Mouse (Mus musculus) heart, postnatal 0 days (tissue): ENCODE measurements around the gene Cnst. TPM values are rescaled to one million over a fixed set of nuclear protein-coding genes. Genes with fewer than 3 reads are reported as not detected.

Experiments
- ATAC-seq: fragments of 200-750 bp; cut with Nextera tagmentation; 2 replicates; pipeline ENCODE4 v1.8.0; 2017; ENCODE audit warnings: low read depth, moderate number of reproducible peaks, moderate library complexity; ENCODE audit not compliant: insufficient read depth
- DNase-seq: peaks from one replicate; pipeline ENCODE4 v3.0.0-alpha.2; 2016; ENCODE audit warnings: low spot score
- H3K27ac ChIP-seq: fragments of 300-500 bp; sonication (generic); 2 replicates; pipeline ENCODE4 v1.5.1; 2014; ENCODE audit warnings: low read depth, mild to moderate bottlenecking
- H3K27me3 ChIP-seq: fragments of 300-500 bp; sonication (generic); 2 replicates; pipeline ENCODE4 v1.6.1; 2014; ENCODE audit warnings: low read length, mixed read lengths; ENCODE audit not compliant: control insufficient read depth, insufficient read depth
- H3K36me3 ChIP-seq: fragments of 300-500 bp; sonication (generic); replicated peaks from 2 replicates; pipeline ENCODE4 v1.6.1; 2014; ENCODE audit warnings: low read length, mixed read lengths; ENCODE audit not compliant: control insufficient read depth, insufficient read depth
- H3K4me1 ChIP-seq: fragments of 300-500 bp; sonication (generic); 2 replicates; pipeline ENCODE4 v1.6.1; 2014; ENCODE audit warnings: antibody characterized with exemption; ENCODE audit not compliant: control insufficient read depth, insufficient read depth
- H3K4me2 ChIP-seq: fragments of 300-500 bp; sonication (generic); 2 replicates; pipeline ENCODE4 v1.6.1; 2014; ENCODE audit warnings: low read depth, mild to moderate bottlenecking, low read length, moderate library complexity
- H3K4me3 ChIP-seq: fragments of 300-500 bp; sonication (generic); 2 replicates; pipeline ENCODE4 v1.5.1; 2014; ENCODE audit warnings: low read depth, low read length
- H3K9ac ChIP-seq: fragments of 300-500 bp; sonication (generic); replicated peaks from 2 replicates; pipeline ENCODE4 v1.6.1; 2014; ENCODE audit warnings: low read depth, low read length, mixed read lengths
- H3K9me3 ChIP-seq: fragments of 300-500 bp; sonication (generic); replicated peaks from 2 replicates; pipeline ENCODE4 v1.6.1; 2016; ENCODE audit warnings: low read length; ENCODE audit not compliant: control insufficient read depth
- CTCF ChIP-seq: IDR thresholded peaks from 2 replicates; pipeline ENCODE4 v1.5.1; 2016; ENCODE audit warnings: antibody characterized with exemption, control low read depth, low read depth
- EP300 ChIP-seq: IDR thresholded peaks from 2 replicates; pipeline ENCODE4 v1.6.1; 2016; ENCODE audit warnings: antibody characterized with exemption, low read depth
- WGBS: fragments of 180-500 bp; shearing (Covaris S2); extraction: QIAGEN DNeasy Blood & Tissue Kit; methylation state at CpG from one replicate; pipeline ENCODE4 v1.1.7; 2014; 5-methylcytosine and 5-hydroxymethylcytosine counted together
- polyA plus RNA-seq: library from polyadenylated mRNA; unstranded; fragments of >200 nt; fragmentation: Nextera tagmentation; extraction: Ambion mirVana; gene quantifications from 2 replicates; pipeline ENCODE4 v1.2.1, GENCODE M21; 2015
- total RNA-seq: library from RNA; depleted of rRNA; stranded (reverse); fragments of >200 nt; gene quantifications from 2 replicates; pipeline ENCODE4 v1.2.3, GENCODE M21; 2014; ENCODE audit warnings: low replicate concordance; rRNA removed

Gene Cnst
- total and polyA plus RNA-seq, 2 experiments from 2014 or later = 21.4 to 21.5 TPM

DNA sequence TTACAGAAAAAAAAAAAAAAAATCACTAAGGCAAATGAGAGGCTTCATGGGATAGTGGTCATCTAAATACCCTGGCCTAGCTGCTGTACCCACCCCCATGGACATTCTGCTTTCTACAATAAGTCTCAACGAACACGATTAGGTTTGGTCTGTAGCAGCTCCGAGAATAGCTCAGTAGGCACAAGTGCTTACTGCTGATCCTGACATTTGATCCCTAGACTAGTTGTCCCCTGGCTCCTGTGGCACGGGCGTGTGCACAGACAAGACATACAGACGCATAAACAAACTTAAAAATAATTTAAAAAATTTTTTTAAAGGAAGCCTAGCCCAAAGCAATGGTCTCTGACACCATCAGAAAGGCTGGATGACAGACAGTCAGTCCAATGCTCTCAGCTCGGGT lies 121.3 kb downstream of the Cnst start:
- H3K36me3 ChIP-seq = peaks cover 12% of the 10 kb centered on the region
- H3K27me3 ChIP-seq = no peaks in the 10 kb centered on the region
- 7% methylated on average over 7 of the region's 7 CpGs for WGBS
- 0 out of 2 replicates have a peak, but pooled peaks cover 3% of the 10 kb centered on the region for H3K4me1 ChIP-seq
- no peak for TF ChIP-seq CTCF
- no peak for TF ChIP-seq EP300
- DNase-seq (peak; percentile 33), ATAC-seq (peak; percentile 18; the same call in 1 of the 2 replicates)
- no peaks in the 10 kb centered on the region for H3K9me3 ChIP-seq
- H3K4me2 ChIP-seq = peak overlapping the region; percentile 85
- peak overlapping the region; percentile 60 for H3K4me3 ChIP-seq
- peak overlapping the region; percentile 80 for H3K27ac ChIP-seq
- peak overlapping the region; percentile 80 for H3K9ac ChIP-seq

DNA sequence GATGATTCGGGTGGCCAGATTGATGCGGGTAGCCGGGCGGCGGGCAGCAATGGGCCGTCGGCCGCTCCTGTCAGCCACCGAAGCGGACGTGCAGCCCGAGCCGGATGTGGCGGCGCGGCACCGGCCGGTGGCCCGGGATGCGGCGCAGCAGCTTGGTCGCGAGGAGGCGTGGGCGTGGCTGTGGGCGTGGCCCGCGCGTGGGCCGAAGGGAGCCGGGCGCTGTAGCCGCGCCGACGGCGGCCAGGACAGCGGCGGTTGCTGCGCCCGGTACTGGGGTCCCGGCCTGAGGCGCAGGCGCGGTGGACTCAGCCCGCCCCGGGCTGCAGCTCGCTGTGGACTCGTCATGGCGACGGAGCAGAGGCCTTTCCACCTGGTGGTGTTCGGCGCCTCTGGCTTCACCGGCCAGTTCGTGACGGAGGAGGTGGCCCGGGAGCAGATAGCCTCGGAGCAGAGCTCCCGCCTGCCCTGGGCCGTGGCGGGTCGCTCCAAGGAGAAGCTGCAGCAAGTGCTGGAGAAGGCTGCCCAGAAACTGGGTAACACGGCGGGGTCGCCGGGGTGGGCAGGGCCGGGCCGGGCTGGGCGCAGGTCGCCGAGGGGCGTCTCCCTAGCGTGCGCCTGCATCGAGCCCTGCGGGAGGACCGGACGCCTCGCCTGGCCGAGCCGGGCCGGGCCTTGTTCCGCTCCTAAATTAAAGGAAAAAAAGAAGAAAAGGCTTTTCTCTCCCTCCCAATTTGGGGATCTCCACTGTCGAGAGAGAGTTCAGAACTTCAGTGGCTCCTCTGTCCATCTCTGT lies 122.0 kb downstream of the Cnst start, which contains the start of gene Sccpdh:
Gene Sccpdh (plus strand): TSS at position 198 of the 793 bp plus-strand sequence.
- TF ChIP-seq EP300 = no peak
- TF ChIP-seq CTCF = no peak
- Histone ChIP-seq H3K9ac (peak within 1 kb of the TSS; percentile 80), H3K27me3 (no peaks in the 10 kb centered on the region), H3K9me3 (no peaks in the 10 kb centered on the region), H3K27ac (peak within 1 kb of the TSS; percentile 80), H3K4me1 (0 out of 2 replicates have a peak, but pooled peaks cover 3% of the 10 kb centered on the region), H3K4me3 (peak within 1 kb of the TSS; percentile 60), H3K36me3 (peaks cover 20% of the 10 kb centered on the region), H3K4me2 (peak within 1 kb of the TSS; percentile 85)
- ATAC-seq (peak; percentile 95), DNase-seq (peak; percentile 83)
- WGBS = under 1% methylated on average over 66 of the region's 84 CpGs

DNA sequence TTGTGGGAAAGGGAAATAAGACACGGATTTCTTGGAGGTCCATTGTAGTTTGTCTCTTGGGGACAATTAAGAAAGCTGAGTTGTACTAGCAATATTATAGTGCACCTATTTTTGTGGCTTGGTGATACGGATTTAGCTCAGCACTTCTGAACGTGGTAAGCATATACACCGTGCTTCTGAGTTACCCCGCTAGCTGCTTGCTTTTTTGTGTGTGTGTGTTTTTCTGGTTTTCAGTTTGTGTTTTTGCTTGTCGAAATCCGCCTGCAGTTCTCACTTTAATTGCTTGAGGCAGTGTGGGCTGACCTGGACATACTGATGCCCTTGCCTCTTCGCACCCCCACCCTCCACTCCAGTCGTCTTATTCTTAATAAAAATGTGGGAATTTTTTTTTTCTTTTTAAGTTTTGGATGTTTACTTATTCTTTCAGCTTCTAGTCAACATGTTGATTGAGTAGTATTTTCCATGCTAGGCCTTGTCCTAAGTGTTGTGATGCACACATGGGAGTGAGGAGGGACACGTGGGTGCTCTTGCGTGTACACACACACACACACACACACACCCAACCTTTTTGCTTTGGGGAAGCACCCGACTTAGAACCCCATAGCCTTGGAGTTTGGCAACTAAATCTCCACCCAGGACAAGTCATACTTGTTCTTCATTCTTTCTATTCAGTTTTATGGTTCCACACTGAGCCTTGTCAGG lies 122.8 kb downstream of the Cnst start:
- ATAC-seq (no peak), DNase-seq (peak; percentile 39)
- Histone ChIP-seq H3K27ac (peak overlapping the region; percentile 80), H3K9ac (peak overlapping the region; percentile 80), H3K27me3 (no peaks in the 10 kb centered on the region), H3K36me3 (peaks cover 28% of the 10 kb centered on the region), H3K4me2 (peak overlapping the region; percentile 85), H3K4me1 (0 out of 2 replicates have a peak, but pooled peaks cover 3% of the 10 kb centered on the region), H3K9me3 (no peaks in the 10 kb centered on the region), H3K4me3 (peak overlapping the region; percentile 60)
- WGBS = 16% methylated on average over 12 of the region's 12 CpGs
- TF ChIP-seq CTCF (no peak; the same call in 1 of the 2 replicates), EP300 (no peak)

DNA sequence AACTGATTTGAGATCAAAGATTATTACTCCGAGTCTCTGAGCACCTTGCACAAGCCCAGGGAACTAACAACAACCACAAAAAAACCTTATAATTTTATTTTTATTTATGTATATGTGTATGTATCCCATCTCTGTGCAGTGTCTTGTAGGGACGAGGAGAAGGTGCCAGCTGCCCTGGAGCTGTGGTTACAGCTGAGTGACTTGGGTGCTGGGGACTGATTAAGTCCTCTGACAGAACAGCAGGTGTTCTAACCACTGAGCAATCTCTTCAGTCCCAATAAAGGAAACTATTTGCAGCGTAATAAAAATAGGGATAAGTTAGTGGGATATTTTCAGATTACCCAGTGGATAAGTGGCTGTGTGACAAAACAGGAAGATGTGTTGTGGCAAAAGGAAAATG lies 128.2 kb downstream of the Cnst start:
- no peak for ATAC-seq

DNA sequence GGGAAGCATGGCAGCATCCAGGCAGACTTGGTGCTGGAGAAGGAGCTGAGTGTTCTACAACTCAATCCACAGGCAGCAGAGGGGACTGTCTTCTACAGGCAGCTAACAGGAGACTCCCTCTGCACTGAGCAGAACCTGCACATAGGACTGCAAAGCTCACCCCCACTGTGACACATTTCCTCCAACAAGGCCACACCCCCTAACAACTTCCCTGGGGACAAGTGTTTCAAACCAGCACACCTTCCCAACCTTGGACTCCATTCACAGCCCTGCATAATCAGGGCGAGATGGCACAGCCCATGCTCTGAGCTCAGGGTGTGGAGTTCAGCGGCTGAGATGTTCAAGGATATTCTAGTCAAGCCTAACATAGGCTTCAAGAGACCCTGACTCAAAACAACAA lies 130.9 kb downstream of the Cnst start:
- Histone ChIP-seq H3K36me3 (peaks cover 78% of the 10 kb centered on the region), H3K4me2 (no peak overlapping the region), H3K9ac (no peak overlapping the region), H3K4me1 (peaks cover 7% of the 10 kb centered on the region; the same call in 1 of the 2 replicates), H3K27ac (no peak overlapping the region), H3K4me3 (no peak overlapping the region), H3K9me3 (no peaks in the 10 kb centered on the region), H3K27me3 (no peaks in the 10 kb centered on the region)
- TF ChIP-seq CTCF (no peak), EP300 (no peak)
- 94% methylated on average over 2 of the region's 2 CpGs for WGBS
- DNase-seq = no peak
- ATAC-seq = no peak

More for the DNA sequence above, 128.2 kb downstream of the Cnst start:
- Histone ChIP-seq H3K9me3 (no peaks in the 10 kb centered on the region), H3K27me3 (no peaks in the 10 kb centered on the region), H3K9ac (no peak overlapping the region), H3K4me2 (no peak overlapping the region), H3K36me3 (peaks cover 63% of the 10 kb centered on the region), H3K4me3 (no peak overlapping the region), H3K27ac (no peak overlapping the region), H3K4me1 (peaks cover 7% of the 10 kb centered on the region; the same call in 1 of the 2 replicates)
- 89% methylated on average over 3 of the region's 3 CpGs for WGBS
- no peak for TF ChIP-seq EP300
- no peak for TF ChIP-seq CTCF
- no peak for DNase-seq

Other genes with a start within 250 kb of the Cnst start
- gene Smyd3, start 28.3 kb upstream of the Cnst start, total RNA-seq = 6.2 and 11.6 TPM in 2 replicates
- gene Smyd3, start 28.3 kb upstream of the Cnst start, polyA plus RNA-seq = 6.4 and 7.0 TPM in 2 replicates
- 15.9 and 20.4 TPM in 2 replicates for gene Tfb2m, start 103 bp upstream of the Cnst start, total RNA-seq
- 34.7 and 37.3 TPM in 2 replicates for gene Tfb2m, start 103 bp upstream of the Cnst start, polyA plus RNA-seq
- 65.2 and 75.5 TPM in 2 replicates for gene Sccpdh, start 121.8 kb downstream of the Cnst start, total RNA-seq
- gene Sccpdh, start 121.8 kb downstream of the Cnst start, polyA plus RNA-seq = 116 and 122 TPM in 2 replicates
- gene Kif28, start 198.9 kb downstream of the Cnst start, total RNA-seq = 0.27 TPM in 1 of 2 replicates, not detected in the other
- 0.07 and 0.11 TPM in 2 replicates for gene Kif28, start 198.9 kb downstream of the Cnst start, polyA plus RNA-seq